9 mouse cellular contexts compared by ENCODE assay signal in genomic region chr3:145925506-145925905, GRCm38 (mm10). TPM values are rescaled to one million over a fixed set of nuclear protein-coding genes. Genes with fewer than 3 reads are reported as not detected.
DNase-seq lines count a peak whose midpoint lies in the region; ATAC-seq and TF ChIP-seq lines count a peak whose summit lies in the region.
"Had no signal": no experiment of that assay in that cellular context is flagged by ENCODE, and none has a peak within 500 bp of the region (broad histone marks: within the 10 kb centered on the region; RNA-seq: fewer than 3 reads in every experiment).

No protein-coding gene starts in this region.

- H3K27me3 ChIP-seq in forebrain, embryonic 14.5 days (replicated peaks; ENCODE audit: control insufficient read depth, insufficient read depth, low read length) = no peaks in the 10 kb centered on the region
- H3K27me3 ChIP-seq in liver, embryonic 14.5 days (ENCODE audit: control insufficient read depth, insufficient read depth, low read length) = no peaks in the 10 kb centered on the region

- peak; percentile 58 for DNase-seq in CD4-positive, CD25-positive, alpha-beta regulatory T cell, adult 2 months (ENCODE audit: low read depth, low spot score)
- peak; percentile 42 for DNase-seq in 416B (ENCODE audit: low read depth)
- no peak for DNase-seq in forebrain, embryonic 14.5 days (ENCODE audit: low spot score)
- DNase-seq in liver, embryonic 14.5 days (ENCODE audit: low read depth in 3 of 3, low spot score in 3 of 3) = no peak
- no peak for DNase-seq in retina, postnatal 1 day
- DNase-seq in ovary, postnatal 10 days (ENCODE audit: low spot score) = no peak
- DNase-seq: right cerebral cortex, postnatal 4 days had no signal

- peaks cover 8% of the 10 kb centered on the region for H3K36me3 ChIP-seq in forebrain, embryonic 14.5 days (ENCODE audit: control insufficient read depth, insufficient read depth, low read length)
- H3K36me3 ChIP-seq in liver, embryonic 14.5 days (replicated peaks; ENCODE audit: control insufficient read depth, insufficient read depth, low read depth) = no peaks in the 10 kb centered on the region; the same call in none of the 2 replicates

- H3K9ac ChIP-seq in forebrain, embryonic 14.5 days (ENCODE audit: low read length) = peak overlapping the region; percentile 82; the same call in 1 of the 2 replicates
- peak overlapping the region; percentile 86 for H3K9ac ChIP-seq in liver, embryonic 14.5 days (replicated peaks)

- no peaks in the 10 kb centered on the region for H3K9me3 ChIP-seq in forebrain, embryonic 14.5 days (replicated peaks; ENCODE audit: control insufficient read depth, low read length)
- H3K9me3 ChIP-seq in liver, embryonic 14.5 days (ENCODE audit: control insufficient read depth, low read length) = no peaks in the 10 kb centered on the region

- peak overlapping the region; percentile 80 for H3K4me3 ChIP-seq in forebrain, embryonic 14.5 days (ENCODE audit: low read depth, low read length)
- peak overlapping the region; percentile 76 to 91; a peak in 3 of 4 replicates for H3K4me3 ChIP-seq in liver, embryonic 14.5 days (ENCODE audit: insufficient read depth in 1 of 2, low read depth in 2 of 2, low read length in 2 of 2)

- peaks cover 9% of the 10 kb centered on the region for H3K4me1 ChIP-seq in forebrain, embryonic 14.5 days (ENCODE audit: control insufficient read depth, insufficient read depth, low read length)
- H3K4me1 ChIP-seq in liver, embryonic 14.5 days (replicated peaks; ENCODE audit: control insufficient read depth in 2 of 2, insufficient read depth in 2 of 2, low read length in 1 of 2) = peaks cover 17 to 21% of the 10 kb centered on the region in 2 experiments

- no peak for TF ChIP-seq CTCF in liver, embryonic 14.5 days (IDR thresholded peaks at IDR 0.05; ENCODE audit: low read depth)

- TF ChIP-seq EP300 in liver, embryonic 14.5 days (IDR thresholded peaks at IDR 0.05; ENCODE audit: low read depth) = no peak

- no peak for ATAC-seq in CD4-positive, CD25-positive, alpha-beta regulatory T cell, adult 4 months
- ATAC-seq in forebrain, embryonic 14.5 days = no peak
- ATAC-seq in liver, embryonic 14.5 days (ENCODE audit: insufficient read depth) = no peak
- ATAC-seq in frontal cortex, adult (ENCODE audit: low TSS enrichment) = no peak

- H3K27ac ChIP-seq in forebrain, embryonic 14.5 days (ENCODE audit: low read depth, low read length) = no peak overlapping the region
- no peak overlapping the region for H3K27ac ChIP-seq in liver, embryonic 14.5 days

- H3K4me2 ChIP-seq in forebrain, embryonic 14.5 days (ENCODE audit: low read length) = peak overlapping the region; percentile 74
- H3K4me2 ChIP-seq in liver, embryonic 14.5 days (ENCODE audit: low read depth) = peak overlapping the region; percentile 85

- 76% methylated on average over 5 of the region's 5 CpGs for WGBS in forebrain, embryonic 14.5 days
- 59% methylated on average over 5 of the region's 5 CpGs for WGBS in liver, embryonic 14.5 days (ENCODE audit: insufficient replicate concordance)

RNA-seq across cellular contexts. Expression of gene Bcl10, which starts 2.9 kb away (rescaled TPM):
- 10 to 100 TPM; 43.5 to 50.2 TPM for polyA plus RNA-seq in CD4-positive, CD25-positive, alpha-beta regulatory T cell, adult 4 months (2017; shearing (Covaris generic))
- 41.7 and 50.4 TPM in 2 replicates for polyA plus RNA-seq in forebrain, embryonic 14.5 days (2014; fragmentation: Nextera tagmentation; extraction: Ambion mirVana)
- 5.8 and 7.4 TPM in 2 replicates for polyA plus RNA-seq in liver, embryonic 14.5 days (2012; rRNA removed)
- 16.5 and 18.5 TPM in 2 replicates for polyA plus RNA-seq in liver, embryonic 14.5 days (2014; fragmentation: Nextera tagmentation; extraction: Ambion mirVana)

RNA-seq across cellular contexts. Expression of gene 2410004B18Rik, which starts 12.3 kb away (rescaled TPM):
- polyA plus RNA-seq in CD4-positive, CD25-positive, alpha-beta regulatory T cell, adult 4 months (2017; shearing (Covaris generic)) = 10 to 100 TPM; 18.9 to 21.5 TPM
- 76.4 and 83.3 TPM in 2 replicates for polyA plus RNA-seq in forebrain, embryonic 14.5 days (2014; fragmentation: Nextera tagmentation; extraction: Ambion mirVana)
- polyA plus RNA-seq in liver, embryonic 14.5 days (2012; rRNA removed) = 6.2 and 7.8 TPM in 2 replicates
- 14.4 and 17.4 TPM in 2 replicates for polyA plus RNA-seq in liver, embryonic 14.5 days (2014; fragmentation: Nextera tagmentation; extraction: Ambion mirVana)

Comparison
In these comparisons a context has a peak if more than half of its experiments do, and no peak if none do; other contexts are left out.
1. DNase-seq: peak in CD4-positive, CD25-positive, alpha-beta regulatory T cell, adult 2 months (single experiment) and 416B (single experiment); none in forebrain, embryonic 14.5 days (single experiment), liver, embryonic 14.5 days (0 of 3), retina, postnatal 1 day (single experiment) and ovary, postnatal 10 days (single experiment).